Mouse (Mus musculus): ENCODE results near the gene Slco3a1.
"Not testable (repeated sequence)": the region's sequence is repeated elsewhere in the genome, so short reads cannot be mapped to it uniquely, and the experiment has no call there.

GRCm38 (mm10) chr7:74407851-74408250, 146.7 kb downstream of the Slco3a1 start:
- TF ChIP-seq CTCF (IDR thresholded peaks at IDR 0.05; ENCODE audit: borderline replicate concordance, insufficient read depth, low read length); POLR2A (IDR thresholded peaks at IDR 0.05; ENCODE audit: low read depth, low read length): not testable (repeated sequence)
